Mouse (Mus musculus) B cell, adult 2 months (primary cell): ENCODE measurements around the gene Ttc39a.

Experiments used
- DNase-seq, 2 experiments: peaks; one replicate each; pipeline ENCODE4 v3.0.0; 2022

Ttc39a gene

GRCm38 (mm10) chr4:109467687-109468086, 61.3 kb downstream of the Ttc39a start:
- DNase-seq: no peak

GRCm38 (mm10) chr4:109471606-109472005, 65.2 kb downstream of the Ttc39a start:
- no peak for DNase-seq

- DNase-seq: no peak
Observed at GRCm38 (mm10) chr4:109472566-109472965, 66.1 kb downstream of the Ttc39a start.

GRCm38 (mm10) chr4:109475078-109475477, 68.7 kb downstream of the Ttc39a start:
- no peak for DNase-seq

GRCm38 (mm10) chr4:109475577-109476553, 69.4 kb downstream of the Ttc39a start:
- peak; percentile 53 to 59 for DNase-seq

- peak; percentile 82 to 84 for DNase-seq
Observed at GRCm38 (mm10) chr4:109476554-109477014, 70.2 kb downstream of the Ttc39a start.

GRCm38 (mm10) chr4:109477454-109477853, 71.0 kb downstream of the Ttc39a start:
- no peak for DNase-seq

GRCm38 (mm10) chr4:109481424-109481823, 75.0 kb downstream of the Ttc39a start:
- DNase-seq: no peak

- no peak for DNase-seq
Observed at GRCm38 (mm10) chr4:109482701-109483100, 76.3 kb downstream of the Ttc39a start.

- DNase-seq: no peak
Observed at GRCm38 (mm10) chr4:109484621-109485020, 78.2 kb downstream of the Ttc39a start, which contains the start of gene Rnf11. Gene Rnf11 (minus strand): TSS chr4:109484728.

- DNase-seq: no peak
Observed at GRCm38 (mm10) chr4:109488812-109489211, 82.4 kb downstream of the Ttc39a start.

GRCm38 (mm10) chr4:109493581-109493980, 87.2 kb downstream of the Ttc39a start:
- no peak for DNase-seq
